Mouse (Mus musculus) spleen, adult 2 months (tissue): Measurements from ENCODE around the gene Stim2.

ENCODE experiments used
- CTCF ChIP-seq: fragments of 200-500 bp; IDR thresholded peaks from 2 replicates; pipeline ENCODE4 v1.5.1; 2011; ENCODE audit warnings: mild to moderate bottlenecking, inconsistent platforms; ENCODE audit not compliant: insufficient read depth, insufficient read length, insufficient replicate concordance; ENCODE audit errors: extremely low read depth
- POLR2A ChIP-seq: fragments of 200-500 bp; IDR thresholded peaks from 2 replicates; pipeline ENCODE4 v1.6.1; 2011; ENCODE audit warnings: low read depth, low read length, inconsistent platforms

DNA sequence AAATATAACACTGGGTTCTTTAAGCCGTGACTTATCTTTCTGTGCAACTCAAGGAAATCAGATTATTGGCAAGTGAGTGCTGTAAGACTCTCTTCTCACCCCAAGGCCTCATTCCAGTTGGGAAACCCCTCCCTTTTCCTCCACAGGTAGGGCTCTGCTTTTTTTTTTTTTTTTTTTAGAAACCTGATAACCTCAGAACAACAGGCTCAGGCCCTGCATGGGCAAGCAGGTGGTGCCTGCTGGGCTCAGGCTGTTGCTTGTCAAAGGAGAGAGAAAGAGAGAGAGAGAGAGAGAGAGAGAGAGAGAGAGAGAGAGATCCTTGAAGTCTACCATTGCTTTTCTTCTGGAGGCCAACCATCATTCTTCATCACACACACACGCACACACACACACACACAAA lies 30.7 kb upstream of the Stim2 start:
- TF ChIP-seq CTCF (no peak), POLR2A (no peak)
